Mouse (Mus musculus) limb, embryonic 15.5 days (tissue): ENCODE results near the gene Mical3. TPM values are rescaled to one million over a fixed set of nuclear protein-coding genes. Genes with fewer than 3 reads are reported as not detected.

ENCODE experiments used
- ATAC-seq: fragments of 200-750 bp; cut with Nextera tagmentation; 2 replicates; pipeline ENCODE4 v1.8.0; 2017; ENCODE audit warnings: low read depth, moderate TSS enrichment; ENCODE audit not compliant: insufficient number of reproducible peaks, low FRiP score, low TSS enrichment
- H3K27ac ChIP-seq: fragments of 300-500 bp; sonication (generic); 2 replicates; pipeline ENCODE4 v1.5.1; 2015; ENCODE audit warnings: moderate library complexity, mild to moderate bottlenecking, inconsistent platforms
- H3K27me3 ChIP-seq: fragments of 300-500 bp; sonication (generic); 2 replicates; pipeline ENCODE4 v1.6.1; 2015; ENCODE audit warnings: inconsistent platforms
- H3K36me3 ChIP-seq: fragments of 300-500 bp; sonication (generic); 2 replicates; pipeline ENCODE4 v1.6.1; 2015; ENCODE audit warnings: inconsistent platforms
- H3K4me1 ChIP-seq: fragments of 300-500 bp; sonication (generic); 2 replicates; pipeline ENCODE4 v1.6.1; 2015; ENCODE audit warnings: inconsistent platforms
- H3K4me2 ChIP-seq: fragments of 300-500 bp; sonication (generic); 2 replicates; pipeline ENCODE4 v1.6.1; 2015; ENCODE audit warnings: mild to moderate bottlenecking, inconsistent platforms
- H3K4me3 ChIP-seq: fragments of 300-500 bp; sonication (generic); 2 replicates; pipeline ENCODE4 v1.5.1; 2015; ENCODE audit warnings: mild to moderate bottlenecking, inconsistent platforms
- H3K9ac ChIP-seq: fragments of 300-500 bp; sonication (generic); 2 replicates; pipeline ENCODE4 v1.6.1; 2015; ENCODE audit warnings: inconsistent platforms
- H3K9me3 ChIP-seq: fragments of 300-500 bp; sonication (generic); 2 replicates; pipeline ENCODE4 v1.6.1; 2016; ENCODE audit warnings: inconsistent platforms
- WGBS: fragments of 180-500 bp; shearing (Covaris S2); methylation state at CpG from one replicate; pipeline ENCODE4 v1.1.7; 2015; 5-methylcytosine and 5-hydroxymethylcytosine counted together
- polyA plus RNA-seq: library from polyadenylated mRNA; unstranded; fragments of >200 nt; fragmentation: Nextera tagmentation; extraction: Ambion mirVana; gene quantifications from 2 replicates; pipeline ENCODE4 v1.2.1, GENCODE M21; 2015

Gene Mical3
- polyA plus RNA-seq, 1 experiment from 2014 or later, result 9.7 TPM

GRCm38 (mm10) chr6:120941084-120941481 is 189.7 kb downstream of the Mical3 start:
- no peaks in the 10 kb centered on the region for H3K4me1 ChIP-seq
- H3K36me3 ChIP-seq, result peaks cover 9% of the 10 kb centered on the region; the same call in 1 of the 2 replicates
- no peaks in the 10 kb centered on the region for H3K9me3 ChIP-seq
- ATAC-seq, result no peak
- H3K27ac ChIP-seq, result no peak overlapping the region
- no peak overlapping the region for H3K4me2 ChIP-seq
- no peak overlapping the region for H3K4me3 ChIP-seq
- no peak overlapping the region for H3K9ac ChIP-seq
- H3K27me3 ChIP-seq, result no peaks in the 10 kb centered on the region
- WGBS, result 77% methylated on average over 7 of the region's 7 CpGs

- Histone ChIP-seq H3K9ac (no peak overlapping the region), H3K4me2 (no peak overlapping the region), H3K36me3 (peaks cover 3% of the 10 kb centered on the region; the same call in 1 of the 2 replicates), H3K4me3 (no peak overlapping the region), H3K27me3 (no peaks in the 10 kb centered on the region), H3K9me3 (no peaks in the 10 kb centered on the region), H3K27ac (no peak overlapping the region), H3K4me1 (no peaks in the 10 kb centered on the region)
- no peak for ATAC-seq
- WGBS, result 84% methylated on average over 7 of the region's 7 CpGs
These were observed 190.2 kb downstream of the Mical3 start for GRCm38 (mm10) chr6:120940446-120941083.

DNA sequence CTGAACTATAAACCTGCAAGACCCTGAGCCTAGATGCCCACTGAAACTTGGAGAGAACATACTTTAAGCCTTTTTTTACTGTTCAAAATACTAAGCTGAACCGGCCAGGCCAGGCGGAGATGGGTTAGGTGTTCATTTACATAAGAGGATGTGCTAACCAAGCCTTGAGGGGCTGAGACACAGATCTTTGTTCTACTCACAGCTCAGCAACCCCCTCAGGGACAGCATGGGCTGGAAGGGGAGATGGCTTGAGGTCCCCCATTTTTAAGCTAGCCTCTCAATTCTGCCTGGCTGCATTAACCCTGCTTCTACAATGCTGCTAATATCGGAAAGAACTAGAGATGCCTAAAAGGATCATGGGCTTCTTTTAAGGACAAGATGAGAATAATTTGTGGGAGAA is 191.0 kb downstream of the Mical3 start:
- ATAC-seq, result no peak

GRCm38 (mm10) chr6:120938763-120939450 is 191.9 kb downstream of the Mical3 start:
- Histone ChIP-seq H3K4me2 (no peak overlapping the region), H3K27me3 (no peaks in the 10 kb centered on the region), H3K9me3 (no peaks in the 10 kb centered on the region), H3K36me3 (0 out of 2 replicates have a peak, but pooled peaks cover 6% of the 10 kb centered on the region), H3K27ac (no peak overlapping the region), H3K4me1 (no peaks in the 10 kb centered on the region), H3K9ac (no peak overlapping the region), H3K4me3 (no peak overlapping the region)
- ATAC-seq, result no peak
- 87% methylated on average over 12 of the region's 12 CpGs for whole genome bisulfite sequencing

More for the DNA sequence above, 191.0 kb downstream of the Mical3 start:
- H3K4me2 ChIP-seq, result no peak overlapping the region
- no peak overlapping the region for H3K9ac ChIP-seq
- WGBS, result 81% methylated on average over 3 of the region's 3 CpGs
- no peaks in the 10 kb centered on the region for H3K9me3 ChIP-seq
- no peak overlapping the region for H3K27ac ChIP-seq
- no peak overlapping the region for H3K4me3 ChIP-seq
- no peaks in the 10 kb centered on the region for H3K27me3 ChIP-seq
- no peaks in the 10 kb centered on the region for H3K36me3 ChIP-seq
- H3K4me1 ChIP-seq, result no peaks in the 10 kb centered on the region

- ATAC-seq, result no peak
- Histone ChIP-seq H3K27me3 (no peaks in the 10 kb centered on the region), H3K4me3 (no peak overlapping the region), H3K27ac (no peak overlapping the region), H3K36me3 (0 out of 2 replicates have a peak, but pooled peaks cover 6% of the 10 kb centered on the region), H3K9me3 (no peaks in the 10 kb centered on the region), H3K9ac (no peak overlapping the region), H3K4me1 (no peaks in the 10 kb centered on the region), H3K4me2 (no peak overlapping the region)
- 79% methylated on average over 11 of the region's 11 CpGs for WGBS
These were observed 192.7 kb downstream of the Mical3 start for GRCm38 (mm10) chr6:120937999-120938608.

DNA sequence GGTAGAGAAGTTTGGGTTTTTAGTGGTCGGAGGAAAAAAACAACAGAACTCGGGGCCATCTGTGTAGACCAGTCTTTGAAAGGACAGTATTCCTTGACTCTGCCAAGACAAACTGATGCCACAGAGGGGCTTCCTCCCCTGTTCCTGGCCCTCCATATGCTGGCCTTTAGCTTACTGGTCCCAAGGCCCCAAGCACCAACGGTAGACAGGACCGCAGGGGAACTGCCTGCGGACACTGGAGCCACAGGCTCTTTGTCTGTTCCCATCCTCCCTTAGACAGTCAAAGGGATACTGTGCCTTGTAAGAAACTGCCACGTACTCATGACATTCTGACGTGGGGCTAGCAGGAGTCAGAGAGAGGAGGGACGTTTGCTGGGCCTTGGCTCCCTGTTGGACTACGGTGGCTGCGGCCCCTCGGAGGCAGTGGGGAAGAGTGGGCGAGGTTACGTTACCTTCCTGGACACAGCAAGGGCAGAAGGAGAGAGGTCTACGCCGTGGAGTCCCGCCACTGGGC is 193.6 kb downstream of the Mical3 start:
- 87% methylated on average over 16 of the region's 16 CpGs for WGBS

DNA sequence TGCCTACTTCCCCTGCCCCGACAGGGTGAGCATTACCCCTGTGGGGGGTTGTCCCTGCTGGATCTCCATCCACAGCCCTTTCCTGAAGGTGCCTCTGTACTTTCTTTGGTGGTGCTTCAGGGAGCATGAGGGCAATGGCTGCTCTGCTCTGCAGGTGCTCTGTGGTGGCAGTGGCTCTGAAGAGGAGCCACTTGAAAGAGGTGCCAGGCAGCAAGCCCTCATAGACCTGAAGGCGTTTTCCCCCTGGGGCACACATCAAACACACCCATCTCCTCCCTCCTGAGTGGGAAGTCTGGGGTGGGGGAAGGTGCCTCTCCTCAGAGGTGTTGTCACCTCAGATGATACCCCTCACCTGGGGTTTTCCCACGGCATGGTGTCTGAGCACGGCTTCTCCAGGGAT is 196.6 kb downstream of the Mical3 start:
- Histone ChIP-seq H3K4me1 (no peaks in the 10 kb centered on the region), H3K36me3 (peaks cover 15% of the 10 kb centered on the region), H3K27me3 (no peaks in the 10 kb centered on the region), H3K27ac (no peak overlapping the region), H3K4me2 (no peak overlapping the region), H3K4me3 (no peak overlapping the region), H3K9me3 (no peaks in the 10 kb centered on the region), H3K9ac (no peak overlapping the region)
- no peak for ATAC-seq
- WGBS, result 69% methylated on average over 4 of the region's 4 CpGs

More for the DNA sequence above, 193.6 kb downstream of the Mical3 start:
- Histone ChIP-seq H3K4me2 (no peak overlapping the region), H3K27me3 (no peaks in the 10 kb centered on the region), H3K4me3 (no peak overlapping the region), H3K9me3 (no peaks in the 10 kb centered on the region), H3K27ac (no peak overlapping the region), H3K9ac (no peak overlapping the region), H3K4me1 (no peaks in the 10 kb centered on the region), H3K36me3 (peaks cover 14% of the 10 kb centered on the region)
- no peak for ATAC-seq

DNA sequence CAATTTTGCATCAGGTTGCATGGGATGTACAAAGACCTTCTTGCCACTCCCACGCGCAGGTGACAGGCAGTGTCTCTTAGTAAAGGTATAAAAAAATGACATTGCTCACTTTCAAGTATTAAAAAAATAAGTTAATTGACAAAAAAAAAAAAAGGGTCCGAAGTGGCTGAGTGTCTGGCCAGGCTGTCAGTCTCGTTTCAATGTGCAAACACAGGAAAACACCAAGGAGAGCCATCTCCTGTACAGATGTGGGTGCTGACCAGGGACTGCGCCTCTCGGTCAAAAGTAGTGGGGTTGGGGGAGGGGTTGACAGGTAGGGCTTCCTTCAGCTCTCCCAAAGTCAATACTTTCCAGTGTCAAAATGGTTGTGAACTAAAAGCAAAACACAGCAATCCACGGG is 197.1 kb downstream of the Mical3 start:
- no peak for ATAC-seq
- Histone ChIP-seq H3K9me3 (no peaks in the 10 kb centered on the region), H3K4me1 (no peaks in the 10 kb centered on the region), H3K4me2 (no peak overlapping the region), H3K9ac (no peak overlapping the region), H3K36me3 (peaks cover 15% of the 10 kb centered on the region), H3K4me3 (no peak overlapping the region), H3K27ac (no peak overlapping the region), H3K27me3 (no peaks in the 10 kb centered on the region)
- 85% methylated on average over 7 of the region's 7 CpGs for WGBS

DNA sequence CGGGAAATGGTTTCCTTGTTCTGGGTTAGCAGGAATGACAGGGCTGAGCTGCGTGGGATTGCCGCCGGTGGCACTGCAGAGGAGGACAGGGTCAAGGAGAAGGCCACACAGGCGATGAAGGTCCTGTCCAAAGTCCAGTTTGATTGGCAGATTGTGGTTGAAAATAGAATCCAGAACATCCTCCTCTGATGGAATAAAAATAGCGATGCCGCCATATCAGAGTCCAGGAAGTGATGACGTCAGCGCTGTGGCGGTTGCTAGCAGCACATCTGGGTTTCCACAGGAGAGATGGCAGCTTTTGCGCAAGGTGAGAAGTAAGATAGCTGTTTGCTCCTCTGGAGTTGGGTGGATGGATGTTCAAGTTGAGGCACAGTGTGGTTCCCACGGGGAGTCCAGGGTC is 198.2 kb downstream of the Mical3 start:
- Histone ChIP-seq H3K9ac (no peak overlapping the region), H3K27ac (no peak overlapping the region), H3K4me1 (peaks cover 3% of the 10 kb centered on the region; the same call in 1 of the 2 replicates), H3K36me3 (peaks cover 15% of the 10 kb centered on the region), H3K27me3 (no peaks in the 10 kb centered on the region), H3K9me3 (no peaks in the 10 kb centered on the region), H3K4me2 (no peak overlapping the region), H3K4me3 (no peak overlapping the region)
- ATAC-seq, result no peak
- WGBS, result 92% methylated on average over 12 of the region's 12 CpGs

- H3K27me3 ChIP-seq, result no peaks in the 10 kb centered on the region
- no peak overlapping the region for H3K4me2 ChIP-seq
- 72% methylated on average over 6 of the region's 6 CpGs for WGBS
- H3K9me3 ChIP-seq, result no peaks in the 10 kb centered on the region
- no peak overlapping the region for H3K4me3 ChIP-seq
- H3K4me1 ChIP-seq, result peaks cover 3% of the 10 kb centered on the region; the same call in 1 of the 2 replicates
- H3K36me3 ChIP-seq, result peaks cover 15% of the 10 kb centered on the region
- no peak overlapping the region for H3K9ac ChIP-seq
- ATAC-seq, result no peak
- H3K27ac ChIP-seq, result no peak overlapping the region
These were observed 200.1 kb downstream of the Mical3 start for GRCm38 (mm10) chr6:120930450-120931306.

- Histone ChIP-seq H3K27me3 (no peaks in the 10 kb centered on the region), H3K4me1 (peaks cover 3% of the 10 kb centered on the region; the same call in 1 of the 2 replicates), H3K4me2 (no peak overlapping the region), H3K9ac (no peak overlapping the region), H3K36me3 (peaks cover 14% of the 10 kb centered on the region), H3K9me3 (no peaks in the 10 kb centered on the region), H3K27ac (no peak overlapping the region), H3K4me3 (no peak overlapping the region)
- WGBS, result 31% methylated on average over 1 of the region's 1 CpGs
- ATAC-seq, result no peak
These were observed 201.4 kb downstream of the Mical3 start for GRCm38 (mm10) chr6:120929421-120929820.
